Mouse (Mus musculus): ENCODE measurements around the gene Fam43a. TPM values are rescaled to one million over a fixed set of nuclear protein-coding genes. Genes with fewer than 3 reads are reported as not detected.

Fam43a gene
- polyA plus RNA-seq, 1 experiment from 2014 or later = 9.9 TPM

GRCm38 (mm10) chr16:30642229-30642628 lies 42.7 kb downstream of the Fam43a start:
- Histone ChIP-seq H3K9ac (replicated peaks) (no peak overlapping the region), H3K27me3 (no peaks in the 10 kb centered on the region), H3K4me2 (replicated peaks) (no peak overlapping the region), H3K36me3 (no peaks in the 10 kb centered on the region), H3K9me3 (no peaks in the 10 kb centered on the region), H3K27ac (replicated peaks) (no peak overlapping the region), H3K4me1 (no peaks in the 10 kb centered on the region), H3K4me3 (no peak overlapping the region)
- no peak for ATAC-seq (replicated peaks)
- 83% methylated on average over 3 of the region's 3 CpGs for WGBS

- 96% methylated on average over 4 of the region's 4 CpGs for WGBS
- H3K4me1 ChIP-seq = no peaks in the 10 kb centered on the region
- H3K36me3 ChIP-seq = no peaks in the 10 kb centered on the region
- no peak for ATAC-seq (replicated peaks)
- no peak overlapping the region for H3K4me3 ChIP-seq
- no peak overlapping the region for H3K27ac ChIP-seq (replicated peaks)
- H3K27me3 ChIP-seq = no peaks in the 10 kb centered on the region
- H3K9ac ChIP-seq (replicated peaks) = no peak overlapping the region
- H3K9me3 ChIP-seq = no peaks in the 10 kb centered on the region
- no peak overlapping the region for H3K4me2 ChIP-seq (replicated peaks)
Observed at GRCm38 (mm10) chr16:30644981-30645380, 45.5 kb downstream of the Fam43a start.

- no peak for ATAC-seq (replicated peaks)
Observed at GRCm38 (mm10) chr16:30645841-30646558, 46.5 kb downstream of the Fam43a start.

GRCm38 (mm10) chr16:30646856-30647255 lies 47.3 kb downstream of the Fam43a start:
- no peak overlapping the region for H3K27ac ChIP-seq (replicated peaks)
- H3K9ac ChIP-seq (replicated peaks) = no peak overlapping the region
- H3K4me1 ChIP-seq = no peaks in the 10 kb centered on the region
- no peaks in the 10 kb centered on the region for H3K9me3 ChIP-seq
- H3K27me3 ChIP-seq = no peaks in the 10 kb centered on the region
- H3K4me2 ChIP-seq (replicated peaks) = no peak overlapping the region
- H3K36me3 ChIP-seq = no peaks in the 10 kb centered on the region
- WGBS = 74% methylated on average over 3 of the region's 3 CpGs
- H3K4me3 ChIP-seq = no peak overlapping the region
- ATAC-seq (replicated peaks) = no peak

More at GRCm38 (mm10) chr16:30645841-30646558, 46.5 kb downstream of the Fam43a start:
- Histone ChIP-seq H3K4me3 (no peak overlapping the region), H3K36me3 (no peaks in the 10 kb centered on the region), H3K9ac (replicated peaks) (no peak overlapping the region), H3K4me1 (no peaks in the 10 kb centered on the region), H3K27me3 (no peaks in the 10 kb centered on the region), H3K27ac (replicated peaks) (no peak overlapping the region), H3K4me2 (replicated peaks) (no peak overlapping the region), H3K9me3 (no peaks in the 10 kb centered on the region)
- 31% methylated on average over 9 of the region's 9 CpGs for WGBS

GRCm38 (mm10) chr16:30651292-30651691 lies 51.8 kb downstream of the Fam43a start:
- no peak overlapping the region for H3K4me3 ChIP-seq
- H3K9me3 ChIP-seq = no peaks in the 10 kb centered on the region
- H3K36me3 ChIP-seq = no peaks in the 10 kb centered on the region
- no peak overlapping the region for H3K4me2 ChIP-seq (replicated peaks)
- peaks cover 12% of the 10 kb centered on the region for H3K4me1 ChIP-seq
- ATAC-seq (replicated peaks) = no peak
- H3K27me3 ChIP-seq = no peaks in the 10 kb centered on the region
- H3K27ac ChIP-seq (replicated peaks) = no peak overlapping the region
- WGBS = 88% methylated on average over 1 of the region's 1 CpGs
- no peak overlapping the region for H3K9ac ChIP-seq (replicated peaks)

Other genes starting within 250 kb of the Fam43a start
- gene Atp13a3, start 193.7 kb upstream of the Fam43a start, polyA plus RNA-seq (2015; fragmentation: Nextera tagmentation; extraction: Ambion mirVana) = 9.2 and 10.8 TPM in 2 replicates
- gene Tmem44, start 48.9 kb upstream of the Fam43a start, polyA plus RNA-seq (2015; fragmentation: Nextera tagmentation; extraction: Ambion mirVana) = 89.0 and 89.6 TPM in 2 replicates
- gene Lsg1, start 12.1 kb upstream of the Fam43a start, polyA plus RNA-seq (2015; fragmentation: Nextera tagmentation; extraction: Ambion mirVana) = 56.2 and 59.4 TPM in 2 replicates

All from forebrain, embryonic 15.5 days (tissue).